Mouse (Mus musculus): Measurements from ENCODE around the gene Angel1. TPM values are rescaled to one million over a fixed set of nuclear protein-coding genes. Genes with fewer than 3 reads are reported as not detected.

Angel1 gene
- total RNA-seq, 4 experiments from 2014 or later, result 2.7 to 6.6 (median 4.6) TPM

DNA sequence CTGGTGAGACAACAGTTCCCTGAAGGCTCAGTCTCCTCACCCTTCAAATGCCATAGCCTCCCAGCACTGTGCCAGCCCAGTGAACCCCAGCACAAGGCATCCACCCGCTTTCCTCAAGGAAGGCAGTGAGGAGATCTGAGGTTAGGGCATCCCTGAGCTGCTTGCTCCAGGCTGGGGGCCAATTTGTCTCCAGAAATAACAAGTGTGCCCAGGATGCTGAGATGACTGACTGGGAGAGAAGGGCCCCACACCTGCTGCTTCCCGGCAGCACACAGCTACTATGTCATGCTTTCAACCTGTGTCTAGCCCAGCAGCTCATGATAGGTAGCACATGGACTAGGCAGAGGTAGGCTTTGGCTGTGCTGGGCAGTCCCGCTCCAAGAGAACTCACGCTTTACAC, 24.8 kb downstream of the Angel1 start:
- DNase-seq, result no peak

DNA sequence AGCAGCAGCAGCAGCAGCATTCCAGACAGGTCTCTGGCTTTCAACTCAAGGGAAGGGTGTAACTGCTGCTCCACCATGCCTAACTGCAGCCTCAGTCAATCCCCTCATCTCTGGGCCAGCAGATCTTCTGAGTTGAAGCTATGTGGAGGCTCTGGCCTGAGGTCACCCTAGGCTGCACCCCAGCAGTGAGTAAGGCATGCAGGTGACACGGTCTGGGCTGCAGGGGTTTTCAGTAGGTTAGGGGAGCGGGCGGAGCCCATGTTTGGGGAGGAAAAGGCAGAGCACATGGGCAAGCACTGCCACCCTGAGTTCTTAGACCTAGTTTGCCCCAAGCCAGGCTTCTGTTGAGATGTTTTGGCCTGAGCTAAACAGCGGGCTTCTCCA, 25.3 kb downstream of the Angel1 start:
- no peak for DNase-seq

DNA sequence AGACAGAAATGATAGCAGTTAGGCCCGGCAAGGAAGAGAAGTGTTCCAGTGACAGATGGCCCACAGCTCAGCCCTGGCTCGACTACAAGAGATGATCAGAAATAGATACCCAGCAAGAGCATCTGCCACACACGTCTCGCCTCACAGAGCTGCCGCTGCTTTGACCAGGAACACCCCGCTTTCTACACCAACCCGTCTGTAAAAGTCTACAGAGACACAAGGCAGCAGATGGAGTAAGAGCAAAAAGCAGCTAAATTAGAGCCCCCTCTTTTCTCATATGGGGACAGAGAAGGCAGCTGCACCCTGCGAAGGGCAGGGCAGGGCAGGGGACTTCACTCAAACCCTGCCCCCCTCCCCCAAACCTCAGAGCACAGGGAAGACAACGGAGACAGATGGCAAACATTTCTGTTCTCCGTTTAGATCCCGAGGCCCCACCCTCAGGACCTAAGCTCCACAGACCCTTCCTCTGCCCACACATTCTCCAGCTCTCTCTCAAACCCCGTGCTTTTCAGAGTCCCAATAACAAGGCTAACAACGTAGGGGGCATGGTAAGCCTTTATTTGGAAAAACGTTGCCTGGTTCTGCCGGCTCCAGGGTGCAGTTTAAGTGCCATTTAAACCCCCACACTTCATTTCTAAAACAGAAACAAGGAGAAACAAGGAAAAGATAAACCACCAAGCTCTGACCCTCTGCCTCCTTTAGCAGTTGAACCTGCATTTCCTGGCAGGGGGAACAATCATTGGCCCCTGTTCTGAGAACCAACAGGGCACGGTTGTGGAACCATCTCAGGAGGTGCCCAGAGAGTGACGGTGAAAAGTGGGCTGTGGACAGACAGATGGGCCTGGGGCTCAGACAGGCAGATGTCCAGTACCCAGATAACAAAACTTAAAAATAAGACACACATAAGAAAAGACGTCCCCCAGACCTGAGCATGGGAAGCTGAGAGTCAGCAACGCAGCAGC, 26.0 kb downstream of the Angel1 start:
- DNase-seq, result no peak

DNA sequence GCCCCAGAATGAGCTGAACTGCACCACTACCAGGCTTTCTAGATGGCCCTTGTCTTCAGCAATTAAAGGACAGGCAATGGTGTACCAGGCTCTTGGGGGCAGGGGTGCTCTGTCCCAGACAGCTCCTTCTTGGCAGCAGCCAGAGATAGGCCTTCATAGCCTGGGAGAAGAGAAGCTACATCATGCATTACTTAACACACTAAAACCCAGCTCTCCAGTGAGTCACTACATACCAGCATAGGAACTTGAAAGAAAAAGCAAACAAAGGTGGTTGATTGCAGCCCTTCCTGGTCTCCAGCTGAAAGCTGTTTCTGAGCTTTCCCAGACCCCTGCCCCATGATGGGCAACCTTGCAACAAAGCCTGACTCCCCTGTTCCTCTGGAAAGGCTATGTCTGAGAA, 27.7 kb downstream of the Angel1 start:
- no peak for DNase-seq

DNA sequence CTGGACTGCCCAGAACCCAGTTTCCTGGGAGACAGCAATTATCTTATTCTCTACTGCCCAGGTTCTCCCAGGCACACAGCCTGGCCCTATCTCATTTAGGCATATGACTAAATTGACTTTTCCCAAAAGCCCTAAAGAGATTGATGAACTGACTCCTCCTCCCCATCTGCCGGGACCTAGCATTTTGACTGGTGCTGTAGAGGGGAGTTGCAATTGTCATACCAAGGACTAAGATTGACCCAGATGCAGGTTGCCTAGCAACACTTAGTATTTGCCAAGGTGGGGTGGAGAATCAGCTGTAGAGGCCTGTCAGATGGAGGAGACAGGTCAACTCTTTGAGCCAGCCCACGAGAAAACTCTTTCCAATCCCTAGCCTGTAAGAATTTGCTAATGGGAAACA, 28.3 kb downstream of the Angel1 start:
- no peak for DNase-seq

DNA sequence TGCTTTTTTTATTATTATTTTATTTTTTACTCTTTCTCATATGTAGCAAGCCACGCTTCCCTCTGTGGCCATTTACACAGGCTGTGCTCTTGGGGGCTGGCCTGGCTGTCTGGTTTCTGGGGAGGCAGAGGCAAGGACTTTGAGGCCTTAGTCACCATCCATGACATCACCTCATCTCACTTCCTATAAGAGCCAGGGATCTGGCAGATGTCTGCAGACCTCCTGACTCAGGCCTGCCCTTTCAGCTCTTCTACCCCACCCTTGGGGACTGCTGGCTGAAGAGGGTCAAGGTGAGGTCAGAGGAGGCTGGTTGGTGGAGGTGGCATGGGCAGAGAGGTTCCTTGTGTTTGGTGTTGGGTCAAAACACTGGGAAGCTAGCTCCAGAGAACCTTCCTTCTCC, 31.8 kb downstream of the Angel1 start:
- DNase-seq, result no peak

DNA sequence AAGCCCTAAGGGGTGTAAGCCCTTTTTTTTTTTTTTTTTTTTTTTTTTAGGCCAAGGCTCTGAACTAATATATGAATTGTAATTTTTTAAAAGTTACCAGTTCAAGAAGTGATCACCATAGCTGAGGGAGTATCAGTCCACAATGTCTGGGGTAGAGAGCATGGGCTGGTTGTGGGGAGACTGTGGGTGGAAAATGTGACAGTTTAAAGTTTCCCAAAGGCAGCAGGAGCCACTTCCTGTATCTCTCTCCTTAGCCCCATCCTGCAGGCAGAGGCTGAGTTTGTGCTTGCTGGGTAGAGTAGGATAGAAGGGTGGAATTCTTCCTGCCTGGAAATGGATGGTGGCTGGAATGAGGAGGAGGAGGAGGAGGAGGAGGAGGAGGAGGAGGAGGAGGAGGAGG, 32.9 kb downstream of the Angel1 start:
- no peak for DNase-seq

DNA sequence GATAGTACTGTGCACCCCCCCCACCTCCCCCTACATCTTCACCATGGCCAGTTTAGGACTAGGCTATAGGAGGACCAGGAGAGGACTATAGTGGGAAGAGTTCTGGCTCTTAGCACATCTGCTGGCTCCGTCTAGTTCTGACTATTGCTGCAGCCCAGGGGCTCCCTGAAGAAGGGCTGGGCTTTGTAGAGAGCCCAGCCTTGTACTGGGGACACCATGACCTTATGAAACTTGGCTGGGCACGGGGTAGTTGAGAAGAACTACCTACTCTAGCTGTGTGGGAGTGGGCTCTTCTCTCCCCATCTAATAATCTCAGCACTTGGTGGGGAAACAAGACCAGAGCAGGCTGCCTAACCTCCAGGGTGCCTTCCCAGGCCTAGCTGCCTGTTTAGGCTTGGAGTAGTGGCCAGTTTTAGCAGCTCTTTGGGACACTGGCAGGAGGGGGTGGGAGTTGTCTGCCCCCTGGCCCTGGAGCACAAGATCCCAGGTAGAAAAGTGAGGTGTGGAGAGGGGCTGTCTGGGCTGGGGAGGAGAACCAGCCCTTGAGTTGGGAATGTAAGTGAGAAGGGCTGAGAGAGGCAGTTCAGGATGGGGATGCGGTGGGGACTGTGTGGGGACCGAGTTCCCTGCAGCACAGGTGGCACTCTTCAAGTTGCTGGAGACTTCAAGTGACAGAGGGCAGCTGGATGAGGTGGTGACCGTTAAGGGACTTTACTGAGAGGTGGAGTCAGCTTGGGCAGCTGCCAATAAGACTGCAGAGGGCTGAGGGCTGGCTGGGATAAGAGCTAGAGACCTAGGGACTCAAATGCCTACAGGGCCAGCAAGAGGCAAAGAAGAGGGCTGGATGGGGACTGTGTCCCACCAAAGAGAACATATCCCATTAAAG, 33.5 kb downstream of the Angel1 start:
- no peak for DNase-seq

DNA sequence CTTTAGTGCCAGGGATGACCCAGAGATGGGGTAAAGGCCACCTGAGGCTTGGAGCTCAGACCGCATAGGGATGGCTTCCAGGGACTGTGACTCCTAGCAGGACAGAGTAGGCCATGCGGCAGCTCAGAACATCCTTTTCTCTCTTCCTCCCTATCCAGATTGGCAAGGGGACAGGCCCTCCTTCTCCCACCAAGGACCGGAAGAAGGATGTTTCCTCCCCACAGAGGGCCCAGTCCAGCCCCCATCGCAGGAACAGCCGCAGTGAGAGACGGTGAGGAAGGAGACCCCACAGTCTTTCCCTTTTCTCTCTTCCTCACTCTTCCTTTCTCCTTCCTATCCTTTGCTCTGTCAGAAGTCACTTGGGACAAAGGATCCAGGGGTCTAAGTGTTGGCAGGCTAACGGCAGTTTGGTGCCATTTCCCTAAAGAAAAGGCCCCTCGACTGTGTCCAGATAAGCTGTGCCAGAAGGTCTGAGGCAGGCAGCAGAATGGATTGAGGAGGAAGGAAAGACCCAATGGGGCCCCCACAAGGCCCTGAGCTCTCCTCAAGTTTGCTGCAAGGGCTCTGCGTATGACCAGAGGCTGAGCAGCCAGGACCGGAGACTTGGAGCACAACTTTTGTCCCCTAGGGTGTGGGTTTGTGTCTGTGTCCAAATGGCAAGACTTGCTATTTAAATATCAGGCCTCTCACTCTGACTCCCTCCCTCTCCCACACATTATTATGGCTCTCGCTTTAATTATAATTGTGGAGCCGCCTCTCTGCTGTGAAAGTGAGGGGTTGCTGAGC, 35.4 kb downstream of the Angel1 start:
- no peak for DNase-seq

DNA sequence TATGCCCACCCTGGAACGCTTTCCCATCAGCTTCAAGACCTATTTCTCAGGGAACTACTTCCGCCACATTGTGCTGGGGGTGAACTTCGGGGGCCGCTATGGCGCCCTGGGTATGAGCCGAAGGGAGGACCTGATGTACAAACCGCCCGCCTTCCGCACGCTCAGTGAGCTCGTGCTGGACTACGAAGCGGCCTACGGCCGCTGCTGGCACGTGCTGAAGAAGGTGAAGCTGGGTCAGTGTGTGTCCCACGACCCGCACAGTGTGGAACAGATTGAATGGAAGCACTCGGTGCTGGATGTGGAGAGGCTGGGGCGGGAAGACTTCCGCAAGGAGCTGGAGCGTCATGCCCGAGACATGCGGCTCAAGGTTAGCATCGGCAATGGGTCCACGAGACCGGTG, 37.3 kb downstream of the Angel1 start:
- no peak for DNase-seq

DNA sequence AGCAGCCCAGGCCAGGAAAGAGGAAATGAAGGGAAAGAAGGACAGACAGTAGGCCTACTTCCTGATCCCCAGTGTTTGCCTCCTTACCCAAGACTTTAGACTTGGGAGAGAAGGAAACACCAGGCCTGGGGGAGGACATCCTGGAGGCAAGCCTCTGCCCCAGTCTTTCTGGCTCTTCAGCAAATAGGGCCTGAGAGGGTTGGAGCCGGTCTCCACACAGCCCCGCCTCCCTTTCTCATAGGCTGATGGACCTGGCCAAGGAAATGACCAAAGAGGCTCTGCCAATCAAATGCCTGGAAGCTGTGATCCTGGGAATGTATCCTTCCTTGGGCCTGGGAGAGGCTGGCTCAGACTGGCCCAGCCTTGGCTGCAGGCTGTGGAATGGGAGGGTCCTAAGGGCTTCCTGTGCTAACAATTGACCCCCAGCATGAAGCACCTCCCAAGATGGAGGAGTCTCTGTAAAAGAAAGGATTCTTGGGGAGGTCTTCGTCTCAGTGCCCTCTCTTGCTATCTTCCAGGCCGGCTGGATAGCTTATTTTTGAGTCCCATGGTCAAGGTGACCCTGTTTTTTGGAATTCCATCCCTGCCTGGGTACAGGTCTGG, 38.2 kb downstream of the Angel1 start:
- no peak for DNase-seq

DNA sequence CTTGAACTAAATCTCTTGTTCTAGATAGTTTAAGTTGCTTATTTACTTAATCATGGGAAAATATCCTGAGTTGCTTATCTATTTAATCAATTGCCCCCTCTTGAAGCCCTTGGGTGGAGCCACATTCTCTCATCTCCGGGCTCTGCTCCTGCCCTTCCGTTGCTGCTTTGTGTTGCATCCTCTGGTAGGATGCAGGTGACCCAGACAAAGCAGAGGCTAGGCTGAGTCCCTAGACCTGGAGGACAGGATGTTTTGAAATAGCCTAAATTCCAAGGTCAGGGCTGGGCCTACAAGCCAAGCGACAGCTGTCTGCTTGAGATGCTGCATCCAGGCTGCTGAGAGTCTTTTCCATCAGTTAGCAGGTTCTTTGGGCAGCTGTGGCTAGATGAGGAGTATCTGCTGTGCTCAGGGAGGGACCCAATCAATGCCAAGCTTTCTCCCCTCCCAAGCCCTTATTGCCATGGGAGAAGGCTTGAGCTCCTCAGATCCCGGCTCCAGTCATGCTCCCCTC, 38.8 kb downstream of the Angel1 start:
- no peak for DNase-seq

DNA sequence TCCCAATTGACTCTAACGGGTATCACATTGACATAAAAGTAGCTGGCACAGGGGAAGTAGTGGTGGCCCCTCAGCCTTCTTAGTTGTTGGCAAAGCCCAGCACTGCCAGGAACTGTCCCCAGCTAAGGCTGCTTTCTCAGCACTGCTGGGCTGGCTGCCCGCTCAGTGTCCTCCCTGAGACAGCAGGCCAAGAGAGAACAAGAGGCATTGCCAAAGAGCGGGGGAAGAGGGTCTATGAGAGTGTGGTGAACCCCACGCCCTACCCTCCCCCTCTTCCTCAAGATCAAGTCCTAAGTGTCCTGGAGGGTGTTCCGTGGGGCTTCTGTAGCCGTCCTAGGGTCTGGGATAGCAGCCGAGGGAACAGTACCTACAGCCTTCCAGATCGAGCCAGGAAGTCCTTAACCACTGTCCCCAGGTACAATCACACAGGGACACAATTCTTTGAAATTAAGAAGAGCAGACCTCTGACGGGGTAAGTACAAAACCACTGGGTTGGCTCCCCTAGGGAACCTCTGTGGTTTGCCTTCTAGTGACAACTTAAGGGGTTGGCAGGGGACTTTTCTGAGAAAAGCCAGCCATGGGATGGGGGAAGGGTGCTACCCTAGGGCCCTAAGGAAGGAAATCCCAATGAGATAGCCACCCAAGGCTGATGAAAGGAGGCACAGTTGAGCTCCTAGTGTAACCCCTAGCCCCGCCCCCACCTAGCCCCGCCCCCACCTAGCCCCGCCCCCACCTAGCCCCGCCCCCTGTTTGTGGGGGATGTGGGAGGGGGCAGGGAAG, 39.5 kb downstream of the Angel1 start:
- DNase-seq, result no peak

DNA sequence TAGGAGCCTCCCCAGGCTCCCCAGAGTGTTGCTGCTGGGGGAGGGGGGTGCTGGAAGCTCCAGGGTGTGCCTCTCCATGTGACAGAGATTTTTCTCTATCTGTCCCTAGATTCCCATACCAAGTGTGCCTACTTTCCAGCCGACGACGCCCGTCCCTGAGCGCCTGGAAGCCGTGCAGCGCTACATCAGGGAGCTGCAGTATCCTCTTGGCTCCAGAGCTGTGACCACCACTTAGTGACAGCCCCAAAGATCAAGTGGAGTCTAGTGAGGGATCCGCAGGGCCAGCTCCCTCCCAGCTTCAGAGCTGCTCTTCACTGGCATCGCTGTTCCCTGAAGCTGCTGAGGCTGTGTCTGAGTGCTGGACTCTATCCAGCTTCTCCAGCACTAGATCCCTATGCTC, 41.0 kb downstream of the Angel1 start:
- DNase-seq, result no peak

DNA sequence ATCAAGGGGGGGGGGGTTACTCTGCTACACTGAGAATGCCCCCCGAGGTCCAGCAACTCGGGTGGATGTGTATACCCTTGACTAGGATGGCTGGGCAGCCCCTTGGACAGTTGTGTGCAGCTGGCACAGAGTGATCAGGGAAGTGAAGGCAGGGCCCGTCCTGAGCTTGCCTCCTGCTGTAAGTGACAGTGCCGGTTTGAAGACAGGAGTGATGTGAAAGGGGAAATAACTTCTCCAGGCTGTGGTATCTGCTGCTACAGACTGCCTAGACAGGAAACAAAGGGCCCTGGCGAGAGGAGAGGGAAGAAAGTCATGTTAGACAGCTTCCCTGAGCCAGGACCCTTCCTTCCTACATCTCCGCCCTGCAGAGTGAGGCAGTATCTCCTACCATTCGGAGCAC, 42.6 kb downstream of the Angel1 start:
- DNase-seq, result no peak

DNA sequence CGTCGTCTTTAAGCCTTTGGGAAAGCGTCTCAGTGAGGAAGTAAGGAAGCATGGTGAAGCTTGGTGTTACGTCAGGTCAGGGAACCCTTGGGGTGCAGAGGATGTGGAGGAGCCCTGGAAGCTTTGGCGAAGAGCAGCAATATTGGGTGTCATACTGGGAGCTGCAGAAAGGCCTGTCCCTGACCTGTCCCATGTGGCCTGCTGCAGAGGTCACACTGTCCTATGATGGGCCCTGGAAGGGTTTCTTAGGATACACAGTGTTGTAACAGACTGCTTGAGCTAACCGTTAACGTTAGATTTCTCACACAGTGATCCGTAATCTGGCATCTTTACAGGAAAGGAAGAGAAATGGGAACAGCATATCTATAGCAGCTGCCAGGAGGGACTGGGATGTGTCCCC, 44.1 kb downstream of the Angel1 start:
- no peak for DNase-seq

DNA sequence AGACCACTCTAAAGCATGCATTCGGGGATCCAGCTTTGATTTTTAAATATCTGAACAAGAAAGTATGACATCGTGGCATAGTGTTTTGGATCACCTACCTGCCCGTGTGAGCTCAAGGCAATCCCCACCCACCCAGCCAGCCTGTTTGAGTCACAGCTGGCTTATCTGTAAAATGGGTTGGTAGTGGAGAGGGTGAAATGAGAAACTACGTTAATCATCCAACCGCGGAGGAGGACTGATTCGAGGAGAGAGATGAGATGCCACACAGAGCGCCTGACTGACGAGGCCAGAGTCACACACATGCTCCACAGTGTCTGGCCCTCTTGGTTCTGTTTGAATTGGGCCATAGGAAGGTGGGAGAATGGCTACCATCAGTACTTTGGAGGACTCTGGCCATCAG, 44.6 kb downstream of the Angel1 start:
- DNase-seq, result no peak

DNA sequence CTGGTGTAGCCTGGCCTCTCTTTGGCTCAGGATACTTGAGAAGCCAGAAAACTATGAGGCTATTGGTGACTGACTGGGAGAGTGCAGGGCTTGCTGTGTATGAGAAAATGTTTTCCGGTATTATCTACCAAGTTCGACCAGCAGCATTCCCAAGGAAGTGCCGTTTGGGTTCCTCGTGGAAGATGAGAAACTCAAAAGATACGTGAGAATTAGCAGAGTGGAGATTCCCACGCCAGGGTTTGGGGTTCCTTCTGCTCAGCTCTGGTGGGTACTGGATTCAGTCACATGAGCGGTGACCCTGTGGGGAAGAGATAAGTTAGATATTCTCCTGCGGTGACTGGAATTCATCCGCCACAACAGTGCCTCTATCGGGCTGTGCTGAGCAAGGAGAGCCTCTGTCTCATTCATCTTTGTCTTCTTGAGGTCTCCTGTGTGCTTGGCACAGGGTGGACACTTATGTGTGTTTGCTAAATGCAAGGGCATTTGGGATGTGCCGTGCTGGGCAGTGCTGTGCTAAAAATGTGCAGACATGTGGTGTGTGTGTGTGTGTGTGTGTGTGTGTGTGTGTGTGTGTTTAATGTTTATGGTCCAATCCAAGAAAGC, 45.6 kb downstream of the Angel1 start:
- DNase-seq, result no peak

DNA sequence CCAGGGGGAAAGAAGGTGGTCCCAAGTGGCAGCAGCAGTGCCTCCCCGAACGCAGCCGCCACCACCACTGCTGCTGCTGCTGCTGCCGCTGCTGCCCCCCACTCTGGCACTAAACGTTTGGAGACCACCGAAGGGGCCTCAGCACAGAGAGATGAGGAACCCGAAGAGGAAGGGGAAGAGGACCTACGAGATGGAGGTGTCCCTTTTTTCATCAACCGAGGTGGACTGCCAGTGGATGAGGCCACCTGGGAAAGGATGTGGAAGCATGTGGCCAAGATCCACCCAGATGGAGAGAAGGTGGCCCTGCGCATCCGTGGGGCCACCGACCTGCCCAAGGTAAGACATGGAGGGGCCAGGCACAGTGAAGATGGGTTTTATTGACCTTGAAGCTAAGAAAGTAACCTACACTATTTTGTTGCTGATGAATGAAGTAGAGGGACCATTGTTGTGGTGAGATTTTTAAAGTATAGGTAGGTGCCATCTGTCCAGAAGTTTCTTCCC, 46.2 kb downstream of the Angel1 start:
- DNase-seq, result no peak

DNA sequence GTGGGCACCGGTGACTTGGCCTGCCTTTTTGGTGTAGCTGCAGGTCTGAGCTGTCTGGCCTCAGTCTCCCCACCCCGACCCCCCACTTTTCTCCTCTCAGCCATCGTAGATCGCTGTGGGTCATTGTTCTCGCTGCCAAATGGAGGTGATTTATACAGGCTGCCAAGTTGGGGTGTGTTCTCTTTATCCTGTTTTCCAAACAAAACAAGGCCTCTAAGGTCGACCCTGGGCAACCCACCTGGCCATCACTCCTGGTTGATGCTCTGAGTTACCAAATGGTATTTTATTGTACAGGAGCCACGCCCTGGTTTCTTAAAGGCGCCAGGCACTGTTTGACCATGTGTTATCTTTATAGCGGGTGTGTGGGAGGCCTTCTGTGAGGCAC, 46.7 kb downstream of the Angel1 start:
- DNase-seq, result no peak

Data from adrenal gland, adult 8-10 months (tissue).